Mouse (Mus musculus): ENCODE data around the gene Col4a2.

Col4a2 gene

GRCm38 (mm10) chr8:11312349-11313175 is at the start of gene Col4a2, which contains the start of gene Col4a1:
Gene Col4a2, plus strand, starts transcription at chr8:11312805.
Gene Col4a1, minus strand, starts transcription at chr8:11312826.
- peak; percentile 57 to 60 for DNase-seq (ENCODE audit: low spot score in 2 of 2)

- DNase-seq (ENCODE audit: low spot score in 2 of 2), result no peak
These were observed 48.8 kb upstream of the Col4a2 start for GRCm38 (mm10) chr8:11263848-11264247.

- DNase-seq (ENCODE audit: low spot score in 2 of 2), result no peak
These were observed 46.6 kb upstream of the Col4a2 start for GRCm38 (mm10) chr8:11265971-11266370.

- DNase-seq (ENCODE audit: low spot score in 2 of 2), result no peak
These were observed 46.1 kb upstream of the Col4a2 start for GRCm38 (mm10) chr8:11266471-11266870.

GRCm38 (mm10) chr8:11268753-11269152 is 43.9 kb upstream of the Col4a2 start:
- DNase-seq (ENCODE audit: low spot score in 2 of 2), result no peak

- no peak for DNase-seq (ENCODE audit: low spot score in 2 of 2)
These were observed 41.8 kb upstream of the Col4a2 start for GRCm38 (mm10) chr8:11270826-11271225.

- no peak for DNase-seq (ENCODE audit: low spot score in 2 of 2)
These were observed 40.4 kb upstream of the Col4a2 start for GRCm38 (mm10) chr8:11272205-11272604.

GRCm38 (mm10) chr8:11273506-11274158 is 39.0 kb upstream of the Col4a2 start:
- peak in 1 of 2 experiments; percentile 62 for DNase-seq (ENCODE audit: low spot score in 2 of 2)

- DNase-seq (ENCODE audit: low spot score in 2 of 2), result no peak
These were observed 38.2 kb upstream of the Col4a2 start for GRCm38 (mm10) chr8:11274415-11274814.

- DNase-seq (ENCODE audit: low spot score in 2 of 2), result no peak
These were observed 36.3 kb upstream of the Col4a2 start for GRCm38 (mm10) chr8:11276286-11276685.

GRCm38 (mm10) chr8:11277602-11278051 is 35.0 kb upstream of the Col4a2 start:
- DNase-seq (ENCODE audit: low spot score in 2 of 2), result peak in 1 of 2 experiments; percentile 37

- no peak for DNase-seq (ENCODE audit: low spot score in 2 of 2)
These were observed 34.4 kb upstream of the Col4a2 start for GRCm38 (mm10) chr8:11278101-11278611.

- no peak for DNase-seq (ENCODE audit: low spot score in 2 of 2)
These were observed 33.2 kb upstream of the Col4a2 start for GRCm38 (mm10) chr8:11279296-11279826.

GRCm38 (mm10) chr8:11280721-11281268 is 31.8 kb upstream of the Col4a2 start:
- DNase-seq (ENCODE audit: low spot score in 2 of 2), result no peak

GRCm38 (mm10) chr8:11282139-11282538 is 30.5 kb upstream of the Col4a2 start:
- no peak for DNase-seq (ENCODE audit: low spot score in 2 of 2)

- no peak for DNase-seq (ENCODE audit: low spot score in 2 of 2)
These were observed 29.9 kb upstream of the Col4a2 start for GRCm38 (mm10) chr8:11282696-11283095.

GRCm38 (mm10) chr8:11283217-11283616 is 29.4 kb upstream of the Col4a2 start:
- no peak for DNase-seq (ENCODE audit: low spot score in 2 of 2)

- no peak for DNase-seq (ENCODE audit: low spot score in 2 of 2)
These were observed 27.2 kb upstream of the Col4a2 start for GRCm38 (mm10) chr8:11285437-11285836.

- no peak for DNase-seq (ENCODE audit: low spot score in 2 of 2)
These were observed 25.5 kb upstream of the Col4a2 start for GRCm38 (mm10) chr8:11287139-11287538.

GRCm38 (mm10) chr8:11288286-11288685 is 24.3 kb upstream of the Col4a2 start:
- DNase-seq (ENCODE audit: low spot score in 2 of 2), result no peak

- DNase-seq (ENCODE audit: low spot score in 2 of 2), result no peak
These were observed 22.1 kb upstream of the Col4a2 start for GRCm38 (mm10) chr8:11290533-11290932.

GRCm38 (mm10) chr8:11292611-11293010 is 20.0 kb upstream of the Col4a2 start:
- no peak for DNase-seq (ENCODE audit: low spot score in 2 of 2)
